In genomic region chr3:84708469-84708868, GRCm38 (mm10) we compare ENCODE assay signal across 21 mouse cellular contexts. TPM values are rescaled to one million over a fixed set of nuclear protein-coding genes. Genes with fewer than 3 reads are reported as not detected.
DNase-seq lines count a peak whose midpoint lies in the region; ATAC-seq and TF ChIP-seq lines count a peak whose summit lies in the region.
"Had no signal": no experiment of that assay in that cellular context is flagged by ENCODE, and none has a peak within 500 bp of the region (broad histone marks: within the 10 kb centered on the region; RNA-seq: fewer than 3 reads in every experiment).

No protein-coding gene starts in this region.

- peak; percentile 69; the same call in 1 of the 2 replicates for ATAC-seq in heart, embryonic 15.5 days (replicated peaks; ENCODE audit: insufficient number of reproducible peaks, insufficient read depth, low FRiP score, low read depth)
- ATAC-seq in erythroid progenitor cell, adult 5-6 weeks (replicated peaks; ENCODE audit: low FRiP score, poor library complexity, severe bottlenecking), result no peak
- no peak for ATAC-seq in inflammation-experienced regulatory T-cells, adult 6 months
- ATAC-seq: forebrain, embryonic 14.5 days had no signal

- no peak for TF ChIP-seq POLR2A in myocyte (IDR thresholded peaks at IDR 0.05; ENCODE audit: insufficient read length, low read depth)

- H3K27me3 ChIP-seq in heart, embryonic 15.5 days, result no peaks in the 10 kb centered on the region; the same call in 1 of the 2 replicates
- no peaks in the 10 kb centered on the region for H3K27me3 ChIP-seq in myocyte (ENCODE audit: control insufficient read depth, insufficient read depth, insufficient read length)
- H3K27me3 ChIP-seq: CH12.LX; lung, embryonic 15.5 days; neural tube, embryonic 15.5 days had no signal

- no peak overlapping the region for H3K9ac ChIP-seq in heart, embryonic 15.5 days
- H3K9ac ChIP-seq: liver, embryonic 14.5 days; lung, embryonic 15.5 days; neural tube, embryonic 15.5 days had no signal

- H3K36me3 ChIP-seq in heart, embryonic 15.5 days, result no peaks in the 10 kb centered on the region
- H3K36me3 ChIP-seq in myocyte (ENCODE audit: control insufficient read depth, insufficient read depth), result no peaks in the 10 kb centered on the region
- H3K36me3 ChIP-seq: hindbrain, embryonic 10.5 days; lung, embryonic 15.5 days; neural tube, embryonic 15.5 days had no signal

- no peak overlapping the region for H3K4me2 ChIP-seq in heart, embryonic 15.5 days
- no peak overlapping the region for H3K4me2 ChIP-seq in myocyte (ENCODE audit: low read depth)
- H3K4me2 ChIP-seq: lung, embryonic 15.5 days; neural tube, embryonic 15.5 days had no signal

- H3K9me3 ChIP-seq in heart, embryonic 15.5 days (replicated peaks), result no peaks in the 10 kb centered on the region; the same call in 1 of the 2 replicates
- H3K9me3 ChIP-seq: lung, embryonic 15.5 days; neural tube, embryonic 15.5 days had no signal

- H3K4me3 ChIP-seq in heart, embryonic 15.5 days, result no peak overlapping the region
- H3K4me3 ChIP-seq in myocyte, result no peak overlapping the region
- H3K4me3 ChIP-seq: hindbrain, embryonic 10.5 days; layer of hippocampus, adult 2 months; lung, embryonic 15.5 days; neural tube, embryonic 15.5 days had no signal

- intact Hi-C loops in heart, postnatal 25 days (cut with DNase I), result no loop called here
- intact Hi-C loops in gastrocnemius, postnatal 14 days (cut with DNase I; ENCODE audit: low total_unique reads), result no loop called here

- H3K27ac ChIP-seq in heart, embryonic 15.5 days, result peak overlapping the region; percentile 52
- H3K27ac ChIP-seq: hindbrain, embryonic 10.5 days; layer of hippocampus, adult 2 months; liver, embryonic 14.5 days; lung, embryonic 15.5 days; neural tube, embryonic 15.5 days had no signal

- no peaks in the 10 kb centered on the region for H3K79me2 ChIP-seq in myocyte (ENCODE audit: control insufficient read depth, insufficient read depth)

- peaks cover 10% of the 10 kb centered on the region for H3K4me1 ChIP-seq in heart, embryonic 15.5 days (replicated peaks)
- H3K4me1 ChIP-seq: hindbrain, embryonic 10.5 days; lung, embryonic 15.5 days; neural tube, embryonic 15.5 days had no signal

- no peak overlapping the region for H3ac ChIP-seq in myocyte (ENCODE audit: control insufficient read depth, insufficient read length)

- DNase-seq in heart, adult 18-20 months, result peak; percentile 55 to 70
- no peak for DNase-seq in heart, postnatal 25 days (ENCODE audit: low spot score)
- peak; percentile 64 for DNase-seq in gastrocnemius, postnatal 14 days
- no peak for DNase-seq in cerebellum, adult 11-12 months
- DNase-seq: cerebellum, adult 9-10 months; kidney, adult 8-10 months; kidney, postnatal 14 days; midbrain, embryonic 14.5 days; right cerebral cortex, postnatal 14 days; thymus, adult 18-20 months had no signal

- WGBS in heart, embryonic 15.5 days, result 47% methylated on average over 10 of the region's 10 CpGs

TF ChIP-seq in myocyte, 11 proteins besides CTCF, POLR2A, EP300 and RAD21:
- TF ChIP-seq MYOG (IDR thresholded peaks at IDR 0.05; ENCODE audit: control insufficient read depth in 1 of 3, insufficient read depth in 1 of 3, insufficient read length in 2 of 3, low read depth in 2 of 3) (peak in 2 of 3 experiments; percentile 34 to 67), USF1 (IDR thresholded peaks at IDR 0.05; ENCODE audit: low read depth) (no peak), MYOD1 (IDR thresholded peaks at IDR 0.05; ENCODE audit: control insufficient read depth in 1 of 3, insufficient read length in 2 of 3, low read depth in 2 of 3) (peak in 1 of 3 experiments; percentile 79)

RNA-seq across cellular contexts. Expression of gene Tmem154, which starts 42.5 kb away (rescaled TPM):
- total RNA-seq in heart, adult 18-20 months (2021), result 1 to 10 TPM; 1.7 to 1.9 TPM
- 1 to 10 TPM; 1.5 TPM for total RNA-seq in heart, postnatal 25 days (2021)
- total RNA-seq in gastrocnemius, postnatal 14 days (2021), result 1 to 10 TPM; 1.4 to 2.1 TPM
- polyA plus RNA-seq in heart, embryonic 15.5 days (2015; fragmentation: Nextera tagmentation; extraction: Ambion mirVana), result 1.7 and 2.3 TPM in 2 replicates
- 0.16 TPM for polyA plus RNA-seq in myocyte (2012; fragmentation: generic; extraction: Trizol)
- total RNA-seq in erythroid progenitor cell, adult 5-6 weeks (2015; ENCODE audit: low replicate concordance), result 9.2 and 13.7 TPM in 2 replicates
- total RNA-seq in erythroid progenitor cell, adult 5-6 weeks (2017; ENCODE audit: low replicate concordance), result 2.3 and 4.4 TPM in 2 replicates
- polyA plus RNA-seq in inflammation-experienced regulatory T-cells, adult 6 months (2017; shearing (Covaris generic)), result 100 to 1,000 TPM; 108 to 140 (median 136) TPM

Comparison
In these comparisons a context has a peak if more than half of its experiments do, and no peak if none do; other contexts are left out.
1. DNase-seq: peak in heart, adult 18-20 months (2 of 2) and gastrocnemius, postnatal 14 days (single experiment); none in heart, postnatal 25 days (single experiment) and cerebellum, adult 11-12 months (single experiment).